Mouse (Mus musculus) forebrain, embryonic 11.5 days (tissue): ENCODE data around the gene Ppp1r12b. TPM values are rescaled to one million over a fixed set of nuclear protein-coding genes. Genes with fewer than 3 reads are reported as not detected.

Experiments used
- ATAC-seq: fragments of 200-750 bp; cut with Nextera tagmentation; replicated peaks from 2 replicates; pipeline ENCODE4 v1.8.0; 2017; ENCODE audit warnings: moderate TSS enrichment; ENCODE audit not compliant: low FRiP score
- DNase-seq: peaks from one replicate; pipeline ENCODE4 v3.0.0-alpha.2; 2017; ENCODE audit warnings: low spot score
- H3K27ac ChIP-seq: fragments of 300-500 bp; sonication (generic); 2 replicates; pipeline ENCODE4 v1.5.1; 2014; ENCODE audit warnings: low read depth, low read length
- H3K27me3 ChIP-seq: fragments of 300-500 bp; sonication (generic); 2 replicates; pipeline ENCODE4 v1.6.1; 2014; ENCODE audit warnings: mild to moderate bottlenecking, low read length, mixed read lengths; ENCODE audit not compliant: control insufficient read depth, insufficient read depth
- H3K36me3 ChIP-seq: fragments of 300-500 bp; sonication (generic); 2 replicates; pipeline ENCODE4 v1.6.1; 2014; ENCODE audit warnings: mild to moderate bottlenecking, low read length, moderate library complexity, mixed read lengths; ENCODE audit not compliant: control insufficient read depth, insufficient read depth
- H3K4me1 ChIP-seq: fragments of 300-500 bp; sonication (generic); replicated peaks from 2 replicates; pipeline ENCODE4 v1.6.1; 2014; ENCODE audit warnings: low read length, mixed read lengths; ENCODE audit not compliant: control insufficient read depth, insufficient read depth
- H3K4me2 ChIP-seq: fragments of 300-500 bp; sonication (generic); 2 replicates; pipeline ENCODE4 v1.6.1; 2014; ENCODE audit warnings: low read depth, mild to moderate bottlenecking, low read length, moderate library complexity, mixed read lengths; ENCODE audit not compliant: severe bottlenecking
- H3K4me3 ChIP-seq: fragments of 300-500 bp; sonication (generic); 2 replicates; pipeline ENCODE4 v1.5.1; 2014; ENCODE audit warnings: low read depth, low read length
- H3K9ac ChIP-seq: fragments of 300-500 bp; sonication (generic); 2 replicates; pipeline ENCODE4 v1.6.1; 2014; ENCODE audit warnings: low read length
- H3K9me3 ChIP-seq: fragments of 300-500 bp; sonication (generic); 2 replicates; pipeline ENCODE4 v1.6.1; 2016; ENCODE audit warnings: low read length, mixed read lengths; ENCODE audit not compliant: control insufficient read depth
- WGBS: fragments of 180-500 bp; shearing (Covaris S2); extraction: QIAGEN DNeasy Blood & Tissue Kit; methylation state at CpG from one replicate; pipeline ENCODE4 v1.1.7; 2014; 5-methylcytosine and 5-hydroxymethylcytosine counted together
- polyA plus RNA-seq: library from polyadenylated mRNA; unstranded; fragments of >200 nt; fragmentation: Nextera tagmentation; extraction: Ambion mirVana; gene quantifications from 2 replicates; pipeline ENCODE4 v1.2.1, GENCODE M21; 2014

Gene Ppp1r12b
- polyA plus RNA-seq, 1 experiment from 2014 or later, result 12.2 TPM

DNA sequence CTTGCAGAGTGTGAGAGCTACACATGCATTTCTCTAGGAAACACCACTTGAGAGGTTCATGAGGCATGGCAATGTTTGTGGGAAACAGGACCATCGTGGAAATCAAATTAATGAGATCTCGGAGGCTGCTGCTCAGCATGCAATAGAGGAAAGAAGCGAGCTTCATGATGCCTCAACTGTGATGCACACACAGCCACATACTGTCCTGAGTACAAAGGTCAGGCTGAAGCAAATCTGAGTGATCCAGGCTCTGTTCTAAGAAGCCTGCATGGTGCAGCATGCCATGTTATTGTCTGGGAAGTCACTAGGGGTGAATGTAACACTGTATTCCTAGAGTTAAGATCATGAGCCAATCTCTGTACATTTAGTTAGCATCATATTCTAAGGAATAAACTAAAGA, 140.0 kb downstream of the Ppp1r12b start:
- no peak overlapping the region for H3K4me3 ChIP-seq
- no peak overlapping the region for H3K9ac ChIP-seq
- ATAC-seq, result no peak
- no peak overlapping the region for H3K4me2 ChIP-seq
- no peaks in the 10 kb centered on the region for H3K9me3 ChIP-seq
- H3K27ac ChIP-seq, result no peak overlapping the region
- H3K4me1 ChIP-seq, result no peaks in the 10 kb centered on the region
- no peaks in the 10 kb centered on the region for H3K36me3 ChIP-seq
- no peaks in the 10 kb centered on the region for H3K27me3 ChIP-seq
- WGBS, result 89% methylated on average over 3 of the region's 3 CpGs
- no peak for DNase-seq

DNA sequence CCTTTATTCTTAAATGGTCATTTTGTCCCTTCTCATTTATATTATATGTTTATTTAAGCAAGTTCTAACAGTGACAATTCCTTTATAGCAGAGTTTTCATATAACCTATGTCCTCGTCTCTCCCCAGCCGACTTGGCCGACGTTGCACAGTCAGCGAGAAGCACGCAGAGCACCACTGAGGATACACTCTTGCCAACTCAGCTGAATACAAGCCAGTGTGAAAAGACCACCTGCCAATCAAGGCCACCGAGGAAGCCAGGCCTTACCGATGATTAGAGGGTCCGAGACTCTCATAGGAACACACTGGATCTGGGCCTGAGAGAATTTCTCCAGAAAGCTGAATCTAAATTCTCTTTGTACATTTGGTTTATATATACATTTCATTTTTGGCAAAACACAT, 150.3 kb downstream of the Ppp1r12b start:
- no peak overlapping the region for H3K4me3 ChIP-seq
- no peaks in the 10 kb centered on the region for H3K36me3 ChIP-seq
- no peaks in the 10 kb centered on the region for H3K27me3 ChIP-seq
- H3K9ac ChIP-seq, result no peak overlapping the region
- no peak for ATAC-seq
- WGBS, result 83% methylated on average over 9 of the region's 9 CpGs
- H3K4me1 ChIP-seq, result 0 out of 2 replicates have a peak, but pooled peaks cover 3% of the 10 kb centered on the region
- no peak overlapping the region for H3K4me2 ChIP-seq
- H3K9me3 ChIP-seq, result no peaks in the 10 kb centered on the region
- no peak overlapping the region for H3K27ac ChIP-seq
- DNase-seq, result no peak

DNA sequence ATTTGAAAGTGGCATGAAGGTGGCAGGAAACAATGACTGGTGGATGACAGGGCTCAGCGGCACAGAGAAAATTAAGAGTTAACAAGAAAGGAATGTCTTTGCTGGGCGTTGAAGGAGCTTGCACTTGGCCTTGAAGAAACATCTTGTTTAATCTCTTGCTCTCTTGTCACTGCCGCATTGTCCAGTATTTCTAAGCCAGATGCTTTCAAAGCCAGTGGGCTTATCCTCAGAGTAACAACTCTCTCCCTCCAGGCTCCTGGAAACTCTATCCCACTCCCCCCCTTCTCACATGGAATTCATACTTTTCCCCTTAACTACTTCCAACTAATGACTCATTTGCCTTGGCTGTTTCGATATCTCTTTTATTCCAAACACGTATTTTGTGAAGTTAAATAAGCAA, 151.4 kb downstream of the Ppp1r12b start:
- H3K4me1 ChIP-seq, result 0 out of 2 replicates have a peak, but pooled peaks cover 3% of the 10 kb centered on the region
- WGBS, result 41% methylated on average over 5 of the region's 5 CpGs
- ATAC-seq (no peak), DNase-seq (no peak)
- H3K27ac ChIP-seq, result no peak overlapping the region
- H3K4me3 ChIP-seq, result no peak overlapping the region
- H3K9me3 ChIP-seq, result no peaks in the 10 kb centered on the region
- H3K4me2 ChIP-seq, result no peak overlapping the region
- H3K36me3 ChIP-seq, result no peaks in the 10 kb centered on the region
- H3K9ac ChIP-seq, result no peak overlapping the region
- no peaks in the 10 kb centered on the region for H3K27me3 ChIP-seq

DNA sequence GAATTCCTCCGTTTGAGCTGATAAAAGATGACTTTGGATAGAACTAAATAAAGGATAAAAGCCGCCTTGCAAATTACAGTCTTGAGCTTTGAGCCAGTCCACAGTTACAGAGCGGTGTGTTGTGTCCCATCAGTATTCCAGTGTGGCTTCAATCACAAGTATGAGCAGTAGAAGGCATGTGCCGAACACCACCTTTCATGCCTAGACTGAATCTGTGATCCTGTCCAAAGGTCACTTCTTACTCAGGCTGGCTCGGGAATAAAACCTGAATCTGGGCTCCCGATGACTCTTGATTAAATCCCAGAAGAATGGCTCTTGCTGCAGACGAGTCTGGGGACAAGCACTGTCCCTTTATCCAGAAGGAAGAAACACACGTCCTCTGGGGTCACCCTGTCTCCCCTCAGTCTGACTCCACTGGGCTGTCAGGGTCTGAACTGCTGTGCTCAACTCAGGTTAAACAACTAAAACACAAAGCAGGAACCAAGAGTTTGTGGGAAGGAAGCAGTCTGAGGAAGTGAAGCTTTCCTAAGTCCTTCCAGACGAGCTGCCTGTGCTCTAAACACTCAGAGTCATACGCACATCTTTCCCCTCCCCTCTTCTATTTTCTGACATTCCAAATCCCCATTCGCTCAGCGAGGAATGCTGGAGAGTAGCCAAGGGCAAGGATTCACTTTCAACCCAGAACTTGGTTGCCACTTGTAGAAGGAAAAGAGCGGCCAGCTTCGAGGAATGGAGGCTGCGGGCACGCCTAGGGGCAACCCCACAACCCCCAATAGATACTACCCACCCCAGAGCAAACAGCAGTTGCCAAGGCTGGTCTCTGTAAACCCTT, 152.2 kb downstream of the Ppp1r12b start:
- Histone ChIP-seq H3K36me3 (no peaks in the 10 kb centered on the region), H3K4me2 (no peak overlapping the region), H3K27me3 (no peaks in the 10 kb centered on the region), H3K9ac (no peak overlapping the region), H3K27ac (no peak overlapping the region), H3K9me3 (no peaks in the 10 kb centered on the region), H3K4me3 (no peak overlapping the region), H3K4me1 (0 out of 2 replicates have a peak, but pooled peaks cover 3% of the 10 kb centered on the region)
- DNase-seq (no peak), ATAC-seq (no peak)
- WGBS, result 71% methylated on average over 16 of the region's 16 CpGs

DNA sequence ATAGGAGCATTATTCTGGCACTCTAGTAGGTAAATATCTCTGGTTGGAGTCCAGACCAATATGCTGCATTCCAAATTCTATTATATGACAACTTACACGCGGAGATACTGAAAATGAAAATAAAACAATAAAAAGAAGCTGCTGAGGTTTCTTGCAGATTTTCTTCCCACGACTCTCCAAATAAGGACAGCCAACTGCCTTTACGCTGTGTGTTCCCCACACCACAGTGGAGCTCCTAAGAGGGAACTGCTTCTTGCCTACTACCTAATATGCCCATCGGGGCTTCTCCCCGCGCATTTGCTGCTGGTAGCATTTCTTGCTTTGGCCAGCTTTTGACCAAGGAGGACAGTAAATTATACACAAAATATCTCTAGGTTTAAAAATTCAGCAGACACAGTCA, 154.0 kb downstream of the Ppp1r12b start:
- no peak overlapping the region for H3K4me3 ChIP-seq
- H3K27ac ChIP-seq, result no peak overlapping the region
- DNase-seq (no peak), ATAC-seq (no peak)
- no peaks in the 10 kb centered on the region for H3K36me3 ChIP-seq
- no peaks in the 10 kb centered on the region for H3K27me3 ChIP-seq
- H3K4me1 ChIP-seq, result 0 out of 2 replicates have a peak, but pooled peaks cover 3% of the 10 kb centered on the region
- no peaks in the 10 kb centered on the region for H3K9me3 ChIP-seq
- no peak overlapping the region for H3K4me2 ChIP-seq
- 95% methylated on average over 7 of the region's 7 CpGs for WGBS
- H3K9ac ChIP-seq, result no peak overlapping the region

DNA sequence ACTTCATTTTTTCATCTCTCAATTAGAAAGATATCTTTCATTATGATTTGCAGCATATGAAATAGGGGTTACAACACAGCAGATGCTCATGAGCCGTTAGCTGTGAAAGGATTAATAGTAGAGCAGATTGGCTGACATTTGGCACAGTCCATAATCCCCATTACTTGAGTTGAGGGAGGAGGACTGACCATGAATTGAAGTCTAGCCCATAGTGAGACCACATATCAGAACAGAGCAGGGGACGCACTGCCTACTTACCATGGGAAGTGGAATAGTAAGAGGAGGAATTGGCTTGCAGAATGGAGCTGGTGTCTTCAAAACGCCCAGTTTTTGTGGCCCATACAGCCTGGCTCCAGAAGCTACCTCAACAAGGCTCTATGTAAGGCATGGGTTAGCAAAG, 159.2 kb downstream of the Ppp1r12b start:
- H3K27ac ChIP-seq, result no peak overlapping the region
- 77% methylated on average over 3 of the region's 3 CpGs for WGBS
- DNase-seq (no peak), ATAC-seq (no peak)
- no peaks in the 10 kb centered on the region for H3K36me3 ChIP-seq
- no peak overlapping the region for H3K4me2 ChIP-seq
- no peaks in the 10 kb centered on the region for H3K27me3 ChIP-seq
- no peak overlapping the region for H3K9ac ChIP-seq
- no peak overlapping the region for H3K4me3 ChIP-seq
- no peaks in the 10 kb centered on the region for H3K4me1 ChIP-seq
- H3K9me3 ChIP-seq, result no peaks in the 10 kb centered on the region

DNA sequence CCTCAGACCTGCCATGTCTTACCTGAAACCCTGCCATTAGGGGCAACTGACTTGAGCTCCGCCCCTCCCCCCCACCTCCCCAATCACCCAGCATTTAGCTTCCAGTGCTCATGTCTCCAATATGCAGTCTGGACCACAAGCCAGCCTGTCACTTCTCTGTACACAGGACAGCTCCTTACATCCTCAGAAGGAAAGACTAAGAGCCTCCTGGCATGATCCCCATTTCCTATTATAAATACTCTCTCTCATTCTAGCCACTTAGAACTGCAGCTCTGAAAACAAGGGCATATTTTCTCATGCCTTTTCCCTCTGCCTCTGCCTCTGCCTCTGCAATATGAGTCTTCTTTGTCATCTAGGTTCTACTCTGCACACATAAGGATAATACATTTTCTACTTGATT, 159.7 kb downstream of the Ppp1r12b start:
- H3K4me3 ChIP-seq, result no peak overlapping the region
- H3K4me2 ChIP-seq, result no peak overlapping the region
- no peak overlapping the region for H3K27ac ChIP-seq
- H3K27me3 ChIP-seq, result no peaks in the 10 kb centered on the region
- no peak overlapping the region for H3K9ac ChIP-seq
- no peak for ATAC-seq
- H3K9me3 ChIP-seq, result no peaks in the 10 kb centered on the region
- DNase-seq, result no peak
- 80% methylated on average over 1 of the region's 1 CpGs for WGBS
- no peaks in the 10 kb centered on the region for H3K36me3 ChIP-seq
- no peaks in the 10 kb centered on the region for H3K4me1 ChIP-seq

DNA sequence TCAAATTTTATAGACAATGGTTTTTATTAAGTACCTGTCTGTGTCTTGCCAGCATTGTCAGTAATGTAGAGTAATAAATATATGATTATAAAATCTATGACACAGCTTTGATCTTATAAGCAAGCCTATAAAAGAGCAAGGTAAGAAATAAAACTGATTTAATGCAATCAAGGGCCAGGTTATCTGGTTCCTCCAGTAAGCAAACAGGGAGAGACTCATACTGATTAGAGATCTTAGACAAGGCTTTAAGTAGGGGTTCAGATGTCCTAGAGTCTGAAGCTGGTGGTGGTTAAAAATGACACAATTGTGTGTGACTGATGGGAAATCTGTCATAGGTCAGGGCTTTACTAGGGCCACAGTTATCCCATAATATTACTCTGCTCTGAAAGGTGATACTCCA, 164.3 kb downstream of the Ppp1r12b start:
- no peaks in the 10 kb centered on the region for H3K27me3 ChIP-seq
- ATAC-seq, result no peak
- H3K36me3 ChIP-seq, result no peaks in the 10 kb centered on the region
- H3K4me2 ChIP-seq, result no peak overlapping the region
- H3K4me3 ChIP-seq, result no peak overlapping the region
- no peak for DNase-seq
- no peaks in the 10 kb centered on the region for H3K9me3 ChIP-seq
- no peak overlapping the region for H3K9ac ChIP-seq
- H3K4me1 ChIP-seq, result no peaks in the 10 kb centered on the region
- no peak overlapping the region for H3K27ac ChIP-seq
